Mouse (Mus musculus) lung, embryonic 14.5 days (tissue): ENCODE data around the gene Gm21954. TPM values are rescaled to one million over a fixed set of nuclear protein-coding genes. Genes with fewer than 3 reads are reported as not detected.

ENCODE experiments used
- ATAC-seq: fragments of 200-750 bp; cut with Nextera tagmentation; 2 replicates; pipeline ENCODE4 v1.8.0; 2017; ENCODE audit warnings: mild to moderate bottlenecking, moderate TSS enrichment, moderate library complexity; ENCODE audit not compliant: insufficient read depth
- DNase-seq: peaks from one replicate; pipeline ENCODE4 v3.0.0-alpha.2; 2015
- H3K27ac ChIP-seq: fragments of 300-500 bp; sonication (generic); 2 replicates; pipeline ENCODE4 v1.5.1; 2014; ENCODE audit warnings: low read depth, mild to moderate bottlenecking, moderate library complexity
- H3K27me3 ChIP-seq: fragments of 300-500 bp; sonication (generic); 2 replicates; pipeline ENCODE4 v1.6.1; 2014; ENCODE audit warnings: low read length, control low read depth; ENCODE audit not compliant: insufficient read depth
- H3K36me3 ChIP-seq: fragments of 300-500 bp; sonication (generic); 2 replicates; pipeline ENCODE4 v1.6.1; 2014; ENCODE audit warnings: control low read depth; ENCODE audit not compliant: insufficient read depth
- H3K4me1 ChIP-seq: fragments of 300-500 bp; sonication (generic); 2 replicates; pipeline ENCODE4 v1.6.1; 2014; ENCODE audit warnings: antibody characterized with exemption, control low read depth; ENCODE audit not compliant: insufficient read depth
- H3K4me2 ChIP-seq: fragments of 300-500 bp; sonication (generic); 2 replicates; pipeline ENCODE4 v1.6.1; 2014; ENCODE audit warnings: mild to moderate bottlenecking
- H3K4me3 ChIP-seq: fragments of 300-500 bp; sonication (generic); 2 replicates; pipeline ENCODE4 v1.5.1; 2014; ENCODE audit warnings: low read depth, low read length
- H3K9ac ChIP-seq: fragments of 300-500 bp; sonication (generic); 2 replicates; pipeline ENCODE4 v1.6.1; 2014
- H3K9me3 ChIP-seq: fragments of 300-500 bp; sonication (generic); 2 replicates; pipeline ENCODE4 v1.6.1; 2016; ENCODE audit warnings: low read depth, low read length, control low read depth
- CTCF ChIP-seq: IDR thresholded peaks from 2 replicates; pipeline ENCODE4 v1.5.1; 2016; ENCODE audit warnings: antibody characterized with exemption, low read depth
- WGBS: fragments of 180-500 bp; shearing (Covaris S2); extraction: QIAGEN DNeasy Blood & Tissue Kit; methylation state at CpG from one replicate; pipeline ENCODE4 v1.1.7; 2014; 5-methylcytosine and 5-hydroxymethylcytosine counted together
- polyA plus RNA-seq: library from polyadenylated mRNA; unstranded; fragments of >200 nt; fragmentation: Nextera tagmentation; extraction: Ambion mirVana; gene quantifications from 2 replicates; pipeline ENCODE4 v1.2.1, GENCODE M21; 2014

Gm21954 gene
- polyA plus RNA-seq, 1 experiment from 2014 or later: not detected

DNA sequence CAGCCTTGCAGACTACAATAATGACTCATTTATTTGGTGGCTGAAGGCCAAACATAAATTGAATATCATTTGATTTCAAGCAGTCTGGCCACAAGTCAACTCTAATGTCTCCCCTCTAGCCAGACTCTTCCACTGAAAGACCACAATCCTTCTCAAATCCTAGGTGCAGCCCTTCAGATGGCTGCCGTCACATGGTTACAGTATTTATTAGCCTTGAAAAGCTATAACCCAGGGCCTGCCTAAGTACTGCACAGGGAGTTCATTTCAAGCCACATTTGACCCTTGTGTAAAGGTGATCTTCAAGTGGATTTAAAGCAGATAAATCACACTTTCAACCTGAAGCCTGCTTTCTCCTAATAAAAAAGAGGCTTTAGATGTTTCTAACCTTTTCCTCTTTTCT lies 37.7 kb downstream of the Gm21954 start:
- no peak for DNase-seq
- Histone ChIP-seq H3K9ac (no peak overlapping the region), H3K27ac (no peak overlapping the region), H3K4me1 (no peaks in the 10 kb centered on the region), H3K27me3 (no peaks in the 10 kb centered on the region), H3K4me2 (no peak overlapping the region), H3K36me3 (no peaks in the 10 kb centered on the region), H3K4me3 (no peak overlapping the region), H3K9me3 (no peaks in the 10 kb centered on the region)
- no peak for TF ChIP-seq CTCF
- WGBS: 63% methylated on average over 1 of the region's 1 CpGs
- ATAC-seq: no peak

DNA sequence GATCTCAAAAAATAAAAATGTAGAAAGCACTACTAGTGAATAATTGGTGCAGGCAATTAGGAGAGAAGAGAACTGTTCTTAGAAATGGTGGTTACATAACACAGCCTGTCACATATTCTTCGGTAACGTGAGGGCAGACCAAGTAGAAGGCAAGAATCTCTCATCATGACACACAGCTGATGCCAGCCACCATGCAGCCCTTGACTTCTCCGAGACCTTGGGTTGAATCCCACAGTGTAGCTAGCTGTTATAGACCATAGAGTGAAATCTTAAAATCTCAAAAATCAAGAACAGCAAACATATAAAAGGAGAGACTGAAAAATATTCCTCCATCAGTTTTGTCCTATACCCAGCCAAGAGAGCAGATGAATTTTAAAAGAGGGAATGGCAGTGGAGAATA lies 40.8 kb downstream of the Gm21954 start:
- DNase-seq (no peak), ATAC-seq (no peak)
- no peaks in the 10 kb centered on the region for H3K4me1 ChIP-seq
- no peaks in the 10 kb centered on the region for H3K27me3 ChIP-seq
- no peak overlapping the region for H3K27ac ChIP-seq
- H3K4me2 ChIP-seq: no peak overlapping the region
- H3K4me3 ChIP-seq: no peak overlapping the region
- H3K9ac ChIP-seq: no peak overlapping the region
- no peaks in the 10 kb centered on the region for H3K9me3 ChIP-seq
- H3K36me3 ChIP-seq: no peaks in the 10 kb centered on the region
- TF ChIP-seq CTCF: no peak
- WGBS: 80% methylated on average over 3 of the region's 3 CpGs

DNA sequence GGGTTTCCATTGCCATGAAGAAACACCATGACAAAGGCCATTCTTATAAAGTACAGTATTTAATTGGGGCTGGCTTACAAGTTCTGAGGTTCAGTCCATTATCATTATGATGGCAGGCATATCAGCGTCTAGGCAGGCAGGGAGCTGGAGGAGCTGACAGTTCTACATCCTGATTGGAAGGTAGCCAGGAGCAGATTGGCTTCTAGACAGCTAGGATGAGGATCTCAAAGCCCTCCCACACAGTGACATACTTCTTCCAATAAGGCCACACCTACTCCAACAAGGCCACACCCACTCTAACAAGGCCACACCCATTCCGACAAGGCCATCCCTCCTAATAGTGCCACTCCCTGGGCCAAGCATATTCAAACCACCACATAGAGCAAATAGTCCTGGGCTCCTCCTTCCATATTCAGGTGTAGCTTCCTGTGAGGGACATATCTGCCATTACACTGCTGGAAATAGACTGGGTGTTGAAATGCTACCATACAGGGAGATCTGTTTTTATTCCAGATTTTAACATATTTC lies 41.9 kb downstream of the Gm21954 start:
- 81% methylated on average over 2 of the region's 2 CpGs for WGBS
- H3K9me3 ChIP-seq: no peaks in the 10 kb centered on the region

GRCm38 (mm10) chr3:55423640-55424397 lies 48.2 kb downstream of the Gm21954 start:
- WGBS: 28% methylated on average over 11 of the region's 11 CpGs
- Histone ChIP-seq H3K9ac (no peak overlapping the region), H3K4me2 (no peak overlapping the region), H3K27me3 (no peaks in the 10 kb centered on the region), H3K4me1 (peaks cover 9% of the 10 kb centered on the region; the same call in 1 of the 2 replicates), H3K27ac (no peak overlapping the region), H3K36me3 (no peaks in the 10 kb centered on the region), H3K4me3 (no peak overlapping the region), H3K9me3 (no peaks in the 10 kb centered on the region)
- ATAC-seq (peak; percentile 66; the same call in 1 of the 2 replicates), DNase-seq (peak; percentile 53)
- TF ChIP-seq CTCF: no peak

More for the DNA sequence above, 41.9 kb downstream of the Gm21954 start:
- Histone ChIP-seq H3K4me3 (no peak overlapping the region), H3K27ac (no peak overlapping the region), H3K4me2 (no peak overlapping the region), H3K36me3 (no peaks in the 10 kb centered on the region), H3K4me1 (no peaks in the 10 kb centered on the region), H3K27me3 (no peaks in the 10 kb centered on the region), H3K9ac (no peak overlapping the region)
- DNase-seq (no peak), ATAC-seq (no peak)
- TF ChIP-seq CTCF: no peak

DNA sequence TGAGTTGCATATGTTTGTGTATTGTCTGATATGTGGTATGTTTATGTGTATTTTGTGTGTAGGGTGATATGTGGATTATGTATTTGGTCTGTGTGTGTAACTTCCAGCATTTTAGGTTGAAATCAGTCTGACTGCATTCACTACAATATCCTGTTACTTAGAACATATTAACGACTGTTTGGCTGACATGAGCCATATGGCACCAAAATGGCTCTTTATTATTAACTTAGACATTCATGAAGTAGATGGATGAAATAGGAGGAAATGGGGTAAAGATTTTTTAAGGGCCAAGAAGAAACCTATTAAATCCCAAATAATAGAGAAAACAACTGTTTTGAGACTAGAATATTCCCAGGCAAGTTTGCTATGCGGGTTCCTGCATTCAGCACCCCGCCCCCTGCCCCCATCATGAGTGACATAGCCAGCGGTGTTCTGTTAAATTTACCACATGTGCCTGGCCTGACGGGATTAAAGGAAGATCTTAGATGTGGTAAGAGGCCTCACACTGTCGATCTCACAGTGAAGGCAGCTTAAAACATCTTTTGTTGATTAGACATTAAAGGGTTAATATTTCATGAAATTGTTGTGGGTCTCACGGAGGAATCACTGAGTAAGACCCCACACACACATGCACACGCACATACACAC lies 51.5 kb downstream of the Gm21954 start:
- Histone ChIP-seq H3K9me3 (no peaks in the 10 kb centered on the region), H3K27ac (no peak overlapping the region), H3K9ac (no peak overlapping the region), H3K4me2 (no peak overlapping the region), H3K27me3 (no peaks in the 10 kb centered on the region), H3K4me3 (no peak overlapping the region), H3K4me1 (peaks cover 10% of the 10 kb centered on the region; the same call in 1 of the 2 replicates), H3K36me3 (no peaks in the 10 kb centered on the region)
- WGBS: 38% methylated on average over 8 of the region's 8 CpGs
- DNase-seq: peak; percentile 58
- no peak for TF ChIP-seq CTCF
- ATAC-seq: peak; percentile 50; the same call in 1 of the 2 replicates

- no peak overlapping the region for H3K9ac ChIP-seq
- H3K9me3 ChIP-seq: no peaks in the 10 kb centered on the region
- H3K4me2 ChIP-seq: no peak overlapping the region
- H3K36me3 ChIP-seq: no peaks in the 10 kb centered on the region
- ATAC-seq (no peak), DNase-seq (no peak)
- H3K27me3 ChIP-seq: no peaks in the 10 kb centered on the region
- H3K4me3 ChIP-seq: no peak overlapping the region
- no peak overlapping the region for H3K27ac ChIP-seq
- H3K4me1 ChIP-seq: peaks cover 10% of the 10 kb centered on the region; the same call in 1 of the 2 replicates
- 20% methylated on average over 3 of the region's 3 CpGs for WGBS
- no peak for TF ChIP-seq CTCF
Observed at GRCm38 (mm10) chr3:55419334-55419733, 52.7 kb downstream of the Gm21954 start.

DNA sequence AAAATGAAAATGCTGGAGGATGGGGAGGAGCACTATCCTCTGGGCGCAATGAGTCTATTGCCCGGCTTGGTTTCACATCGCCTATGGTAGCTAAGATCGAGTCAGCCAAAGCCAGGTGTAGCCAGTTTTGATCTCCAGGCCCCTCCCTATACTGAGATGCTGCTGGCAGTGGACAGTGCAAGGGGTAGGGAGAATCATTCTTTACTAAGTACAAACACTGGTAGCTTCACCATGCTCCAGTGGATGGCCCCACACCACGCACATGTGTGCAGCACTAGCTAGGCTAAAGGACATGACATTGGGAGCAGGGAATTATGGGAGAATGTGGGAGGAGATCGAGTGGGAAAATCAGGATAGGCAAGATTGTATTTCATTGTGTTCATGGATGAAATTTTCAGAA lies 53.2 kb downstream of the Gm21954 start:
- TF ChIP-seq CTCF: no peak
- no peak overlapping the region for H3K27ac ChIP-seq
- no peaks in the 10 kb centered on the region for H3K36me3 ChIP-seq
- DNase-seq: no peak
- no peaks in the 10 kb centered on the region for H3K9me3 ChIP-seq
- H3K4me1 ChIP-seq: peaks cover 10% of the 10 kb centered on the region; the same call in 1 of the 2 replicates
- WGBS: 74% methylated on average over 6 of the region's 6 CpGs
- H3K4me3 ChIP-seq: no peak overlapping the region
- no peak for ATAC-seq
- H3K27me3 ChIP-seq: no peaks in the 10 kb centered on the region
- H3K9ac ChIP-seq: no peak overlapping the region
- H3K4me2 ChIP-seq: no peak overlapping the region
